Mouse (Mus musculus) liver, embryonic 13.5 days (tissue): ENCODE data around the gene Pop4. TPM values are rescaled to one million over a fixed set of nuclear protein-coding genes. Genes with fewer than 3 reads are reported as not detected.
A peak's percentile ranks its signal among the peaks of the same experiment; 100 is the strongest.

Experiments used
- ATAC-seq: fragments of 200-750 bp; cut with Nextera tagmentation; 2 replicates; pipeline ENCODE4 v1.8.0; 2017; ENCODE audit warnings: low read depth, mild to moderate bottlenecking, moderate number of reproducible peaks, moderate library complexity
- DNase-seq: peaks from one replicate; pipeline ENCODE4 v3.0.0; 2022
- H3K27ac ChIP-seq: fragments of 300-500 bp; sonication (generic); 2 replicates; pipeline ENCODE4 v1.5.1; 2015; ENCODE audit warnings: moderate library complexity, mild to moderate bottlenecking, inconsistent platforms
- H3K27me3 ChIP-seq: fragments of 300-500 bp; sonication (generic); 2 replicates; pipeline ENCODE4 v1.6.1; 2015; ENCODE audit warnings: mild to moderate bottlenecking, inconsistent platforms
- H3K36me3 ChIP-seq: fragments of 300-500 bp; sonication (generic); 2 replicates; pipeline ENCODE4 v1.6.1; 2015; ENCODE audit warnings: mild to moderate bottlenecking, inconsistent platforms
- H3K4me1 ChIP-seq: fragments of 300-500 bp; sonication (generic); replicated peaks from 2 replicates; pipeline ENCODE4 v1.6.1; 2015; ENCODE audit warnings: inconsistent platforms
- H3K4me2 ChIP-seq: fragments of 300-500 bp; sonication (generic); 2 replicates; pipeline ENCODE4 v1.6.1; 2015; ENCODE audit warnings: inconsistent platforms, mild to moderate bottlenecking, moderate library complexity
- H3K4me3 ChIP-seq: fragments of 300-500 bp; sonication (generic); replicated peaks from 2 replicates; pipeline ENCODE4 v1.5.1; 2015; ENCODE audit warnings: mild to moderate bottlenecking, inconsistent platforms
- H3K9ac ChIP-seq: fragments of 300-500 bp; sonication (generic); 2 replicates; pipeline ENCODE4 v1.6.1; 2015; ENCODE audit warnings: mild to moderate bottlenecking, inconsistent platforms
- H3K9me3 ChIP-seq: fragments of 300-500 bp; sonication (generic); replicated peaks from 2 replicates; pipeline ENCODE4 v1.6.1; 2016; ENCODE audit warnings: inconsistent platforms
- WGBS: fragments of 180-500 bp; shearing (Covaris S2); methylation state at CpG from one replicate; pipeline ENCODE4 v1.1.7; 2015; ENCODE audit not compliant: insufficient replicate concordance; 5-methylcytosine and 5-hydroxymethylcytosine counted together
- polyA plus RNA-seq: library from polyadenylated mRNA; unstranded; fragments of >200 nt; fragmentation: Nextera tagmentation; extraction: Ambion mirVana; gene quantifications from 2 replicates; pipeline ENCODE4 v1.2.1, GENCODE M21; 2015

Gene Pop4
- polyA plus RNA-seq, 1 experiment from 2014 or later, result 19.7 TPM

- 57% methylated on average over 8 of the region's 8 CpGs for WGBS
- Histone ChIP-seq H3K27ac (no peak overlapping the region), H3K36me3 (no peaks in the 10 kb centered on the region), H3K9ac (no peak overlapping the region), H3K9me3 (no peaks in the 10 kb centered on the region), H3K4me3 (no peak overlapping the region), H3K4me2 (no peak overlapping the region), H3K27me3 (no peaks in the 10 kb centered on the region), H3K4me1 (0 out of 2 replicates have a peak, but pooled peaks cover 5% of the 10 kb centered on the region)
- ATAC-seq (no peak), DNase-seq (no peak)
Measured at GRCm38 (mm10) chr7:38218631-38219367, 52.4 kb downstream of the Pop4 start.

DNA sequence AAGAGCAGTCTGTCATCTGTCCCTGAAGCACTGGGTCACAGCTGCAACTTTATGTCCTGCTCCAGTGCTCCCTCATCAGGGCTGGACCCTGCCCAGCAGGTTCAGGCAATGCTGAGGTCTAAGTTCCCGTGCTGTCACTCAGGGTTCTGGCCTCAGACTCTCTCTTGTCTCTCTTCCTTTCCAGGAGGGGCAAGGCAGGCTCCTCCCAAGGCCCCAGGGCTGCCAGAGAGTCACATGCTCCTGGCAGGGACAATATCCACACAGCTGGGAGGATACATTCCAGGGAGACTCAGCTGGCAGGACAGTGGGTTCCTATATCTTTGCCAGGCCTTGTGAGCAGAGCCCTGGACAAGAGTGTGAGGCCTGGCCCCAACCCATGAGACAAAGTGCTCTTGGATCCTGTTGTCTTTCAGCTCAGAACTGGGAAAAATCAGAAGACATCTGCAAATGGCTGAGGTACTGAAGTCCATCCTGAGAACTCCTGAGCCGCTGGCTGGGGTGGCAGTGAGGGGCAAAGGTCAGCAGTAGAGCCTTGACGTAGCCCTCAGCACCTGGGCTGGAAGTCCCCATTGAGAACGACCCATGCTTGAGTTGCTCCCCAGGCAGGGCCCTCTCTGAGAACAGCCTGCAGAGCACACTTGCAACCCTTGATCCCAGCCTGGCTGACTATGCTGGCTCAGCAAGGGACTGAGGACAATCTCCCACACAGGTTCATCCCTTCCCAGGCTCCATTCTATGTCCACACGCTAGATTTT, 53.6 kb downstream of the Pop4 start:
- WGBS, result 55% methylated on average over 5 of the region's 5 CpGs
- Histone ChIP-seq H3K9me3 (no peaks in the 10 kb centered on the region), H3K4me2 (no peak overlapping the region), H3K9ac (no peak overlapping the region), H3K27me3 (no peaks in the 10 kb centered on the region), H3K36me3 (no peaks in the 10 kb centered on the region), H3K4me1 (0 out of 2 replicates have a peak, but pooled peaks cover 5% of the 10 kb centered on the region), H3K4me3 (no peak overlapping the region), H3K27ac (no peak overlapping the region)
- ATAC-seq, result 0 out of 2 replicates have a peak, but pooled peaks have one; percentile 18
- DNase-seq, result no peak

GRCm38 (mm10) chr7:38215697-38216096, 55.5 kb downstream of the Pop4 start:
- WGBS, result 75% methylated on average over 6 of the region's 6 CpGs
- Histone ChIP-seq H3K9me3 (no peaks in the 10 kb centered on the region), H3K4me2 (no peak overlapping the region), H3K9ac (no peak overlapping the region), H3K4me1 (0 out of 2 replicates have a peak, but pooled peaks cover 5% of the 10 kb centered on the region), H3K36me3 (no peaks in the 10 kb centered on the region), H3K27me3 (no peaks in the 10 kb centered on the region), H3K4me3 (no peak overlapping the region), H3K27ac (no peak overlapping the region)
- no peak for ATAC-seq
- DNase-seq, result no peak

- Histone ChIP-seq H3K4me1 (0 out of 2 replicates have a peak, but pooled peaks cover 5% of the 10 kb centered on the region), H3K4me3 (no peak overlapping the region), H3K9ac (no peak overlapping the region), H3K36me3 (no peaks in the 10 kb centered on the region), H3K27me3 (no peaks in the 10 kb centered on the region), H3K27ac (no peak overlapping the region), H3K9me3 (no peaks in the 10 kb centered on the region), H3K4me2 (no peak overlapping the region)
- no peak for DNase-seq
- WGBS, result 48% methylated on average over 7 of the region's 7 CpGs
- ATAC-seq, result no peak
Measured at GRCm38 (mm10) chr7:38215281-38215680, 55.9 kb downstream of the Pop4 start.

GRCm38 (mm10) chr7:38214473-38215214, 56.6 kb downstream of the Pop4 start:
- Histone ChIP-seq H3K27me3 (no peaks in the 10 kb centered on the region), H3K4me1 (0 out of 2 replicates have a peak, but pooled peaks cover 6% of the 10 kb centered on the region), H3K4me2 (no peak overlapping the region), H3K36me3 (no peaks in the 10 kb centered on the region), H3K27ac (no peak overlapping the region), H3K9ac (no peak overlapping the region), H3K4me3 (no peak overlapping the region), H3K9me3 (no peaks in the 10 kb centered on the region)
- no peak for DNase-seq
- 25% methylated on average over 5 of the region's 5 CpGs for whole genome bisulfite sequencing
- ATAC-seq, result peak; percentile 27; the same call in 1 of the 2 replicates

- no peaks in the 10 kb centered on the region for H3K36me3 ChIP-seq
- 32% methylated on average over 2 of the region's 3 CpGs for WGBS
- no peaks in the 10 kb centered on the region for H3K27me3 ChIP-seq
- H3K9me3 ChIP-seq, result no peaks in the 10 kb centered on the region
- 0 out of 2 replicates have a peak, but pooled peaks cover 10% of the 10 kb centered on the region for H3K4me1 ChIP-seq
- no peak for ATAC-seq
- H3K9ac ChIP-seq, result no peak overlapping the region
- H3K4me3 ChIP-seq, result no peak overlapping the region
- no peak for DNase-seq
- no peak overlapping the region for H3K27ac ChIP-seq
- H3K4me2 ChIP-seq, result no peak overlapping the region
Measured at GRCm38 (mm10) chr7:38212651-38213062, 58.6 kb downstream of the Pop4 start.

Other genes starting within 250 kb of the Pop4 start
- gene Uri1, start 247.9 kb downstream of the Pop4 start, polyA plus RNA-seq, result 18.2 and 21.0 TPM in 2 replicates
- 127 and 132 TPM in 2 replicates for gene Ccne1, start 163.9 kb downstream of the Pop4 start, polyA plus RNA-seq
- 8.7 and 9.0 TPM in 2 replicates for gene 1600014C10Rik, start 88.2 kb downstream of the Pop4 start, polyA plus RNA-seq
- gene Plekhf1, start 43.4 kb downstream of the Pop4 start, polyA plus RNA-seq, result 0.44 and 0.46 TPM in 2 replicates